Mouse (Mus musculus): ENCODE results near the gene Ebi3.

GRCm38 (mm10) chr17:55964996-55965395 is 12.6 kb downstream of the Ebi3 start:
- TF ChIP-seq CTCF (IDR thresholded peaks at IDR 0.05): no peak
- no peak for TF ChIP-seq POLR2A (IDR thresholded peaks at IDR 0.05; ENCODE audit: insufficient read depth, low read depth, low read length)

All from heart, adult 2 months (tissue).